Mouse (Mus musculus) adrenal gland (tissue): ENCODE measurements around the gene Zhx3.

Experiments
- intact Hi-C: fragments of 180-260 bp; cut with DNase I; formaldehyde crosslinking; loops from one replicate; pipeline ENCODE4 v1.15.1; 2025

The Zhx3 gene

GRCm38 (mm10) chr2:160883912-160884311, 11.1 kb upstream of the Zhx3 start:
- intact Hi-C loops, result no loop called here

GRCm38 (mm10) chr2:160882436-160882835, 9.6 kb upstream of the Zhx3 start:
- intact Hi-C loops, result no loop called here

- intact Hi-C loops, result no loop called here
Measured at GRCm38 (mm10) chr2:160881462-160882101, 8.8 kb upstream of the Zhx3 start.

GRCm38 (mm10) chr2:160880453-160881195, 7.8 kb upstream of the Zhx3 start, which contains the start of gene Lpin3:
Gene Lpin3, plus strand, starts transcription at chr2:160880670.
- intact Hi-C loops, result no loop called here

DNA sequence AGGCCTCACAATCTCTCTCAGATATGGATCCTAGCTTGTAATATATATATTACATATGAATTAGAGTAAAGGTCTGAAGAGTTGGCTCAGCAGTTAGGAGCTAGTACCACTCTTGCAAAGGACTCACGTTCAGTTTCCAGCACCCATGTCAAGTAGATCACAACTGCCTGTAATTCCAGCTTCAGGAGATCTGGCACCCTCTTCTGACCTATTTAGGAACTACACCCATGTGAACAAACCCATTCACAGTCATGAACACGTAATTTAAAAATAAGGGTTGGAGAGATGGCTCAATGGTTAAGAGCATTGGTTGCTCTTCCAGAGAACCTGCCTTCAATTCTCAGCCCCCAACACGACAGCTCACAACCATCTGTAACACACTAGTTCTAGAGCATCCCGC, 3.3 kb upstream of the Zhx3 start:
- intact Hi-C loops, result no loop called here

GRCm38 (mm10) chr2:160874231-160874877, 1.6 kb upstream of the Zhx3 start:
- intact Hi-C loops, result no loop called here

DNA sequence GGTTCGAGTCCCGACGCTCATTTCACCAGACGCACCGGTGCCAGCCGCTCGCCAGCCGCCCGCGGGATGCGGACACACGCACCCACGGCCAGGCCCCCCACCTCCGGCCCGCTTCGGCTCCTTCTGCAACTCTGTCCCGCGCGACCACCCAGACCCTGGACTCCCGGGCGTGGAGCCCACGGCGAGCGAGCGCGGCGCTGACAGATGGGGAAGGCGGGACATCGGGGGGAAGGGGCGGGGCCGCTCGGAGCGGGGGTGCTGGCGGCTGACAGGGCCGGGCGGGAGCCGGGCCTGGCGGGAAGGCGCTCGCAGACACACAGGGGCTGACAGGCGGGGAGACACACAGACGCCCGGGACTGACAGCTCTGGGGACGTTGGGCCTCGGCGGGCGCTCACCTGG, 403 bp downstream of the Zhx3 start:
- intact Hi-C loops, result no loop called here

DNA sequence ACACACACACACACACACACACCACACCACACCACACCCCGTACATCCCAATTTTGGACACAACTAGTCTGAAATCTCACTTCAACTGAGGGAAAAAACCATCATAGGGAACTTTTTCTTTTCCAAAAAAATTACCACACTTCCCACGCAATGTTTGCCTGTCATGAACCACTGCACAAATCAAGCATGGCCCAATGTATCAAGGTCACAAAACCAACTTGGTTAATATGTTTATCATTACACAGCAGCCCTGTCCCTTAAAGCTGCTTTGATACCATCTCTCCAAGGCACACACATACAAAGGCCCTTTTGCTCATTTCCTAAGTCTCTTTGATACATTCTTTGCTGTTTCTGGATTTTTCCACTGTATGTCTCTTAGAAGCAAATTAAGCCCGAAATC, 1.5 kb downstream of the Zhx3 start:
- intact Hi-C loops, result no loop called here

GRCm38 (mm10) chr2:160869446-160869845, 3.4 kb downstream of the Zhx3 start:
- intact Hi-C loops, result no loop called here

- intact Hi-C loops, result no loop called here
Measured at GRCm38 (mm10) chr2:160865266-160865665, 7.5 kb downstream of the Zhx3 start.

GRCm38 (mm10) chr2:160864112-160864511, 8.7 kb downstream of the Zhx3 start:
- intact Hi-C loops, result no loop called here

DNA sequence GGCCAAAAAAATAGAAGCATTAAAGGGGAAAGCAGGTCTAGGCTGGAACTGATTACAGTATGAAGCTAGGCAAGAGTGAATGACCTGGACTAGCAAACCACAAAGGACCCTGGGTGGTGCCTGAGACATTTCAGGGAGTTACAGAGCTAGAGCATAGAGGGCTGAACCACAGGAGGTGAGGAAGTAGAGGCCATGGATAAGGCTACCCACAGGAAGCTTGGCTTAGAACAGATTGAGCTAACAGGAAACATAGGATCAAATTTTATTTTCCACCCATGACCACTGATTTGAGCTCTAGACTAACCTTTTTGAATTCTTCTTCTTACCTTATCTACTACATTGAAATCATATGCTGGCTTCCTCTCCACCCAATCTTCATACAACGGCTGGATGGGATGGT, 12.4 kb downstream of the Zhx3 start:
- intact Hi-C loops, result no loop called here

GRCm38 (mm10) chr2:160856359-160857102, 16.3 kb downstream of the Zhx3 start:
- intact Hi-C loops, result no loop called here

DNA sequence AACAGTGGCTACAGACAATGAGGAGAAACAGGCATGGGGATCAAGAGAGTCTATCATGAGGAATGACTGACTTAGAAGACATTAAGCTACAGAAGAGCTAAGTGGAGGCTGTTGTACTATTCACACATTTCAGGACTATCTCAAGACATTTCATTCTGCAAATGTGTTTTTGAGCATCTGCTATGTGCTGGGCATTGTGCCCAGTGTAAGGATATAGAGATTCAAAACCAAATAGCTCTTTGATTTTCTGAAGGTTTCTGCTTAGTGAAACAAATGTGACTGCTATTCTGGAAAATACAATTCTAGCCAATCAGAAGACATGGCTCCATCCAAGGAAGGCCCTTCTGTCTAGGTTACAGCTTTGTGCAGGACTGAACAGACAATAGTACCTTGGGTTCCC, 18.1 kb downstream of the Zhx3 start:
- intact Hi-C loops, result no loop called here

DNA sequence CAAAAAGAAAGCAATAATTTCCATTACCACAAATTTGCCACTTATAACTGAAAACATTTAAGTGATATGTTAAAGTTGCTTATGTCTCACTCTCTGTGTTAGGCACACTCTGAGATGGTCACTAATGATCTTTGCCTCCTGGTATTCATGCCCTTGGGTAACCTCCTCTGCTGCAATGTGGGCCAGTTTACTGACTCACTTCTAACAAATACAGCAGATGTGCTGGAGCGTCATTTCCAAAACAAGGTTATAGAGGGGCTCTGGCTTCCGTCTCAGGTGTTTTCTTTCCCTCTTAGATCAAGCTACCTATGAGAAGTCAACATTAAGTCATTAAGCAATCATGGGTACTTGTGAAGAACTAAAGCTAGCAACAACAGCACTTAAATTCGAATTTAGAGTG, 22.4 kb downstream of the Zhx3 start:
- intact Hi-C loops, result no loop called here

GRCm38 (mm10) chr2:160849617-160850240, 23.1 kb downstream of the Zhx3 start:
- intact Hi-C loops, result no loop called here

- intact Hi-C loops, result no loop called here
Measured at GRCm38 (mm10) chr2:160848186-160848585, 24.6 kb downstream of the Zhx3 start.

DNA sequence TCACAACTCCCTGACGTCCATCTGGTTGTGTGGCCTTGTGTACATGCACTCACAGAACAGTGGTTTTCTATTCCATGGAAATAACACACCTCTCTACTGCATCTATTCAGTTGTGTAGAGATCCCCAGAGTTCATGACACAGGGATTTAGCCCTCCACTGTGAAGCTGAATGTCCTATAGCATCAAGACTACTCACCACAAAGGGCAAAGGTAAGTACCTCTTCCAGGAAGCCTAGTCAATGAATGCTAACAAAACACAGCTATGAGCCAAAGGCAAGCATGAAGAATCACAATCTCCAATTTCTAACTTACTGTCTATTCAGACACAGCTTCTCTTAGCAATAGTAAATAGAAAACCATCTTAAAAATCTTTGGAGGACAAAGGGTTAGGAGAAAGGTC, 25.1 kb downstream of the Zhx3 start:
- intact Hi-C loops, result no loop called here

DNA sequence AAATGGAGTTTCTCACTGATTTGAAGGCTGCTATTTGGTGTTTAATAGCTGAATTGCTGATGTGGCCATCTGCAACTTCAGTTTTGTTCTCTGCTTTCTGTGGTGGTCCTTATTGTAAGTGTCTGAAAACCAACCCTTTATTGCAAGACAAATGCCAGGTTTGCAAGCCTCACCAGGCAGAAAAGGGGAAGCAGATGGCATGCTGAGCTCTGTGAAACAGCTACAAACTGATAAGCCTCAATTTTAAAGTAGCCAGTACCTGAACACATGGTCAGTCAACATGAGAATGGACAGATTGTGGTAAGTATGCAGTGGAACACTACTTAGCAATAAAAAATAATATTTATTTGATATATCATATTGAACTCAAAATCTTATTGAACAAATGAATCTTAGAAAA, 32.0 kb downstream of the Zhx3 start:
- intact Hi-C loops, result no loop called here

- intact Hi-C loops, result no loop called here
Measured at GRCm38 (mm10) chr2:160810802-160811201, 62.0 kb downstream of the Zhx3 start.

DNA sequence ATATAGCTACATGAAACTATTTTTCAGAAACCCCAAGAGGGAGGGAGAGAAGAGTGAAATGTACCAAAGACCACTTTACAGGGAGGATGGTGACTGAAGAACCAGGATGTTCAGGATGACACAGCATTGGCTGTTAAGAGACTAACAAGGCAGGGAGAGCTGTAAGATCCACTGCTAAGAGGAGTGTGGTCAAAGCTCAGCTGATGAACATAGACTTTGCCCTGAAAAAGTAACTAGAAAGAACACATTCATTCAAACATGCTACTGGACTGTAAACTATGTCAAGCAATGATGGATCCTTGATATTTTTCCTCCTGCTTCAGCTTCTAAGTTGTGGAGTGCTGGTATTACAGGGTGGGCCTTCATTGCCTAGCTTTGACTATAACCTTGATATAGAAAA, 62.4 kb downstream of the Zhx3 start:
- intact Hi-C loops, result no loop called here
